Mouse (Mus musculus) fat pad, adult 2 months (tissue): ENCODE results near the gene Pigv.
"Not testable (repeated sequence)": the region's sequence is repeated elsewhere in the genome, so short reads cannot be mapped to it uniquely, and the experiment has no call there.

Experiments
- DNase-seq: peaks from one replicate; pipeline ENCODE4 v3.0.0-alpha.2; 2011; ENCODE audit warnings: low read depth, low spot score; ENCODE audit errors: extremely low read depth

Gene Pigv

GRCm38 (mm10) chr4:133649989-133650699 is 22.3 kb downstream of the Pigv start, which contains the start of gene Zdhhc18:
Gene Zdhhc18, minus strand, starts transcription at chr4:133650154.
- DNase-seq = no peak

- DNase-seq = not testable (repeated sequence)
These were observed 23.0 kb downstream of the Pigv start for GRCm38 (mm10) chr4:133649464-133649863.

- DNase-seq = no peak
These were observed 26.8 kb downstream of the Pigv start for GRCm38 (mm10) chr4:133645680-133646079.

- no peak for DNase-seq
These were observed 27.3 kb downstream of the Pigv start for GRCm38 (mm10) chr4:133645195-133645594.

- DNase-seq = no peak
These were observed 38.4 kb downstream of the Pigv start for GRCm38 (mm10) chr4:133634043-133634410.

- no peak for DNase-seq
These were observed 39.0 kb downstream of the Pigv start for GRCm38 (mm10) chr4:133633332-133634042.

- no peak for DNase-seq
These were observed 39.7 kb downstream of the Pigv start for GRCm38 (mm10) chr4:133632483-133633327.

GRCm38 (mm10) chr4:133631769-133632411 is 40.6 kb downstream of the Pigv start:
- DNase-seq = no peak

- no peak for DNase-seq
These were observed 41.2 kb downstream of the Pigv start for GRCm38 (mm10) chr4:133631071-133631768.

GRCm38 (mm10) chr4:133630326-133630920 is 42.0 kb downstream of the Pigv start:
- DNase-seq = no peak

GRCm38 (mm10) chr4:133629191-133629590 is 43.3 kb downstream of the Pigv start:
- no peak for DNase-seq

GRCm38 (mm10) chr4:133628517-133628916 is 43.9 kb downstream of the Pigv start:
- no peak for DNase-seq

GRCm38 (mm10) chr4:133627039-133627438 is 45.4 kb downstream of the Pigv start:
- DNase-seq = no peak

GRCm38 (mm10) chr4:133626621-133627020 is 45.8 kb downstream of the Pigv start:
- no peak for DNase-seq

GRCm38 (mm10) chr4:133626221-133626620 is 46.2 kb downstream of the Pigv start:
- no peak for DNase-seq

- no peak for DNase-seq
These were observed 46.8 kb downstream of the Pigv start for GRCm38 (mm10) chr4:133625621-133626071.

- DNase-seq = no peak
These were observed 47.6 kb downstream of the Pigv start for GRCm38 (mm10) chr4:133624830-133625229.

- no peak for DNase-seq
These were observed 50.2 kb downstream of the Pigv start for GRCm38 (mm10) chr4:133622161-133622695.

- no peak for DNase-seq
These were observed 51.8 kb downstream of the Pigv start for GRCm38 (mm10) chr4:133620668-133621067.
